Mouse (Mus musculus): ENCODE results near the gene Sdccag8. TPM values are rescaled to one million over a fixed set of nuclear protein-coding genes. Genes with fewer than 3 reads are reported as not detected.

Gene Sdccag8
- polyA plus RNA-seq, 1 experiment from 2014 or later: 25.7 TPM

GRCm38 (mm10) chr1:176982671-176983070 is 168.2 kb downstream of the Sdccag8 start:
- WGBS: 85% methylated on average over 8 of the region's 8 CpGs
- Histone ChIP-seq H3K4me3 (no peak overlapping the region), H3K9me3 (no peaks in the 10 kb centered on the region), H3K36me3 (no peaks in the 10 kb centered on the region), H3K4me2 (no peak overlapping the region), H3K9ac (no peak overlapping the region), H3K4me1 (replicated peaks) (peaks cover 29% of the 10 kb centered on the region), H3K27me3 (no peaks in the 10 kb centered on the region), H3K27ac (no peak overlapping the region)
- ATAC-seq (ENCODE audit: low FRiP score): no peak

- H3K4me2 ChIP-seq: no peak overlapping the region
- no peak overlapping the region for H3K27ac ChIP-seq
- no peak for ATAC-seq (ENCODE audit: low FRiP score)
- no peak overlapping the region for H3K9ac ChIP-seq
- peaks cover 39% of the 10 kb centered on the region for H3K4me1 ChIP-seq (replicated peaks)
- WGBS: 65% methylated on average over 6 of the region's 6 CpGs
- no peak overlapping the region for H3K4me3 ChIP-seq
- H3K27me3 ChIP-seq: no peaks in the 10 kb centered on the region
- H3K9me3 ChIP-seq: no peaks in the 10 kb centered on the region
- no peaks in the 10 kb centered on the region for H3K36me3 ChIP-seq
These were observed 171.2 kb downstream of the Sdccag8 start for GRCm38 (mm10) chr1:176985691-176986090.

GRCm38 (mm10) chr1:176986275-176986674 is 171.8 kb downstream of the Sdccag8 start:
- no peak overlapping the region for H3K4me2 ChIP-seq
- 38% methylated on average over 6 of the region's 6 CpGs for WGBS
- ATAC-seq (ENCODE audit: low FRiP score): no peak
- H3K36me3 ChIP-seq: no peaks in the 10 kb centered on the region
- no peaks in the 10 kb centered on the region for H3K27me3 ChIP-seq
- no peaks in the 10 kb centered on the region for H3K9me3 ChIP-seq
- peaks cover 39% of the 10 kb centered on the region for H3K4me1 ChIP-seq (replicated peaks)
- no peak overlapping the region for H3K9ac ChIP-seq
- H3K4me3 ChIP-seq: no peak overlapping the region
- H3K27ac ChIP-seq: 0 out of 2 replicates have a peak overlapping the region, but pooled peaks have one; percentile 8

- WGBS: 63% methylated on average over 6 of the region's 6 CpGs
- no peak; the same call in 1 of the 2 replicates for ATAC-seq (ENCODE audit: low FRiP score)
- Histone ChIP-seq H3K9ac (no peak overlapping the region), H3K36me3 (no peaks in the 10 kb centered on the region), H3K4me3 (no peak overlapping the region), H3K27ac (no peak overlapping the region), H3K4me1 (replicated peaks) (peaks cover 39% of the 10 kb centered on the region), H3K27me3 (no peaks in the 10 kb centered on the region), H3K4me2 (no peak overlapping the region), H3K9me3 (no peaks in the 10 kb centered on the region)
These were observed 172.7 kb downstream of the Sdccag8 start for GRCm38 (mm10) chr1:176986990-176987740.

GRCm38 (mm10) chr1:176991473-176991872 is 177.0 kb downstream of the Sdccag8 start:
- H3K27me3 ChIP-seq: no peaks in the 10 kb centered on the region
- H3K4me1 ChIP-seq (replicated peaks): peaks cover 61% of the 10 kb centered on the region
- 98% methylated on average over 4 of the region's 4 CpGs for WGBS
- ATAC-seq (ENCODE audit: low FRiP score): no peak
- no peaks in the 10 kb centered on the region for H3K36me3 ChIP-seq
- H3K9me3 ChIP-seq: no peaks in the 10 kb centered on the region
- H3K27ac ChIP-seq: no peak overlapping the region
- H3K4me2 ChIP-seq: no peak overlapping the region
- no peak overlapping the region for H3K4me3 ChIP-seq
- no peak overlapping the region for H3K9ac ChIP-seq

- H3K27me3 ChIP-seq: no peaks in the 10 kb centered on the region
- no peak overlapping the region for H3K27ac ChIP-seq
- H3K4me1 ChIP-seq (replicated peaks): peaks cover 61% of the 10 kb centered on the region
- no peak for ATAC-seq (ENCODE audit: low FRiP score)
- no peaks in the 10 kb centered on the region for H3K9me3 ChIP-seq
- WGBS: 33% methylated on average over 8 of the region's 8 CpGs
- H3K36me3 ChIP-seq: no peaks in the 10 kb centered on the region
- H3K4me3 ChIP-seq: no peak overlapping the region
- H3K4me2 ChIP-seq: no peak overlapping the region
- no peak overlapping the region for H3K9ac ChIP-seq
These were observed 178.1 kb downstream of the Sdccag8 start for GRCm38 (mm10) chr1:176992517-176992916.

- H3K4me1 ChIP-seq (replicated peaks): peaks cover 67% of the 10 kb centered on the region
- H3K27ac ChIP-seq: peak overlapping the region; percentile 87
- 71% methylated on average over 18 of the region's 18 CpGs for whole genome bisulfite sequencing
- no peak overlapping the region for H3K4me2 ChIP-seq
- ATAC-seq (ENCODE audit: low FRiP score): no peak
- H3K9me3 ChIP-seq: no peaks in the 10 kb centered on the region
- H3K9ac ChIP-seq: no peak overlapping the region
- H3K4me3 ChIP-seq: no peak overlapping the region
- no peaks in the 10 kb centered on the region for H3K36me3 ChIP-seq
- no peaks in the 10 kb centered on the region for H3K27me3 ChIP-seq
These were observed 178.9 kb downstream of the Sdccag8 start for GRCm38 (mm10) chr1:176993141-176994010.

- Histone ChIP-seq H3K4me2 (no peak overlapping the region), H3K4me3 (no peak overlapping the region), H3K9ac (no peak overlapping the region), H3K27me3 (no peaks in the 10 kb centered on the region), H3K27ac (peak overlapping the region; percentile 87), H3K9me3 (no peaks in the 10 kb centered on the region), H3K4me1 (replicated peaks) (peaks cover 70% of the 10 kb centered on the region), H3K36me3 (no peaks in the 10 kb centered on the region)
- ATAC-seq (ENCODE audit: low FRiP score): peak; percentile 64
- 8% methylated on average over 7 of the region's 7 CpGs for WGBS
These were observed 179.6 kb downstream of the Sdccag8 start for GRCm38 (mm10) chr1:176994087-176994486.

GRCm38 (mm10) chr1:176994707-176995418 is 180.4 kb downstream of the Sdccag8 start:
- H3K9ac ChIP-seq: no peak overlapping the region
- WGBS: 15% methylated on average over 11 of the region's 11 CpGs

GRCm38 (mm10) chr1:176995419-176995775 is 180.9 kb downstream of the Sdccag8 start:
- peak overlapping the region; percentile 87 for H3K27ac ChIP-seq
- no peak overlapping the region for H3K9ac ChIP-seq
- H3K4me1 ChIP-seq (replicated peaks): peaks cover 75% of the 10 kb centered on the region
- ATAC-seq (ENCODE audit: low FRiP score): no peak
- H3K9me3 ChIP-seq: no peaks in the 10 kb centered on the region
- H3K27me3 ChIP-seq: no peaks in the 10 kb centered on the region
- no peak overlapping the region for H3K4me3 ChIP-seq
- no peak overlapping the region for H3K4me2 ChIP-seq
- H3K36me3 ChIP-seq: no peaks in the 10 kb centered on the region
- 78% methylated on average over 4 of the region's 4 CpGs for WGBS

More at GRCm38 (mm10) chr1:176994707-176995418, 180.4 kb downstream of the Sdccag8 start:
- no peak for ATAC-seq (ENCODE audit: low FRiP score)
- no peak overlapping the region for H3K4me2 ChIP-seq
- no peaks in the 10 kb centered on the region for H3K36me3 ChIP-seq
- H3K27me3 ChIP-seq: no peaks in the 10 kb centered on the region
- peak overlapping the region; percentile 87 for H3K27ac ChIP-seq
- peaks cover 72% of the 10 kb centered on the region for H3K4me1 ChIP-seq (replicated peaks)
- H3K4me3 ChIP-seq: no peak overlapping the region
- H3K9me3 ChIP-seq: no peaks in the 10 kb centered on the region

- Histone ChIP-seq H3K4me1 (replicated peaks) (peaks cover 76% of the 10 kb centered on the region), H3K27me3 (no peaks in the 10 kb centered on the region), H3K9ac (no peak overlapping the region), H3K9me3 (no peaks in the 10 kb centered on the region), H3K4me2 (no peak overlapping the region), H3K36me3 (no peaks in the 10 kb centered on the region), H3K27ac (no peak overlapping the region), H3K4me3 (no peak overlapping the region)
- ATAC-seq (ENCODE audit: low FRiP score): no peak
- 64% methylated on average over 3 of the region's 3 CpGs for WGBS
These were observed 181.7 kb downstream of the Sdccag8 start for GRCm38 (mm10) chr1:176996166-176996565.

- Histone ChIP-seq H3K9ac (0 out of 2 replicates have a peak overlapping the region, but pooled peaks have one; percentile 29), H3K4me2 (peak overlapping the region; percentile 42), H3K4me1 (replicated peaks) (peaks cover 82% of the 10 kb centered on the region), H3K36me3 (no peaks in the 10 kb centered on the region), H3K27me3 (no peaks in the 10 kb centered on the region), H3K9me3 (no peaks in the 10 kb centered on the region), H3K27ac (peak overlapping the region; percentile 79), H3K4me3 (no peak overlapping the region)
- WGBS: 16% methylated on average over 16 of the region's 16 CpGs
- no peak for ATAC-seq (ENCODE audit: low FRiP score)
These were observed 182.3 kb downstream of the Sdccag8 start for GRCm38 (mm10) chr1:176996630-176997201.

All from hindbrain, embryonic 13.5 days (tissue).